ENCODE assay signal across 20 mouse cellular contexts in the genomic region with DNA sequence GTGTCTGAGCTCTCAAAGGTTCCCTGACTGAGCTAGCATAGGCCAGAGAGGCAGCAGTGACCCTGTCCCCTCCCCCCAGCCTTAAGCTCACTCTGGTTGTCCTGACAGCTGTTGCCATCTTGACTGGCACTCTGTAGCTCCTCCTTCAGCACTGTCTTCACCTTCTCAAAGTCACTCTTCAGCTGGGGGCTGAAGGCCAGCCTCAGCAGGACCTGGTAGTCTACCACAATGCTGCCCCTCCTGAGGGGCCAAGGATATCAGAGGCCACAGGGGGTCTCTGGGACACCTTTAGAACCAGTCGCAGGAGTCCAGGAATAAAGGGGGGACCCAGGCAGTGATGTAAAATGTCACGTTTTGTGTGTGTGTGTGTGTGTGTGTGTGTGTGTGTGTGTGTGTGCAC. TPM values are rescaled to one million over a fixed set of nuclear protein-coding genes. Genes with fewer than 3 reads are reported as not detected.
DNase-seq lines count a peak whose midpoint lies in the region; ATAC-seq and TF ChIP-seq lines count a peak whose summit lies in the region.
"Had no signal": no experiment of that assay in that cellular context is flagged by ENCODE, and none has a peak within 500 bp of the region (broad histone marks: within the 10 kb centered on the region; RNA-seq: fewer than 3 reads in every experiment).

A gene (minus strand): TSS at position 101 of the 400 bp plus-strand sequence.

- TF ChIP-seq EP300 in heart, adult 2 months (IDR thresholded peaks at IDR 0.05; ENCODE audit: insufficient read depth, low read depth, low read length), result no peak

- no peak for ATAC-seq in midbrain, postnatal 0 days (ENCODE audit: low FRiP score)
- ATAC-seq in intestine, postnatal 0 days, result no peak
- ATAC-seq: forebrain, embryonic 13.5 days had no signal

- H3K4me1 ChIP-seq in midbrain, embryonic 10.5 days, result peaks cover 8% of the 10 kb centered on the region; the same call in 1 of the 2 replicates
- no peaks in the 10 kb centered on the region for H3K4me1 ChIP-seq in midbrain, postnatal 0 days (ENCODE audit: insufficient read depth, low read length)
- no peaks in the 10 kb centered on the region for H3K4me1 ChIP-seq in cortical plate, adult 2 months (ENCODE audit: control insufficient read depth, insufficient read depth, low read length)
- H3K4me1 ChIP-seq in intestine, postnatal 0 days (replicated peaks; ENCODE audit: control insufficient read depth, insufficient read depth, low read length), result peaks cover 8% of the 10 kb centered on the region; the same call in 1 of the 2 replicates
- no peaks in the 10 kb centered on the region for H3K4me1 ChIP-seq in heart, adult 2 months (ENCODE audit: control insufficient read depth, insufficient read depth, low read length)
- H3K4me1 ChIP-seq: embryonic facial prominence, embryonic 10.5 days; forebrain, embryonic 13.5 days; heart, embryonic 15.5 days; hindbrain, embryonic 13.5 days had no signal

- no peak within 1 kb of the TSS for H3K9ac ChIP-seq in midbrain, postnatal 0 days (replicated peaks; ENCODE audit: low read length, poor library complexity, severe bottlenecking)
- H3K9ac ChIP-seq in intestine, postnatal 0 days (ENCODE audit: low read depth, low read length), result no peak within 1 kb of the TSS
- no peak within 1 kb of the TSS for H3K9ac ChIP-seq in heart, adult 2 months (ENCODE audit: low read depth, low read length)
- H3K9ac ChIP-seq: forebrain, embryonic 13.5 days; heart, embryonic 15.5 days; hindbrain, embryonic 13.5 days had no signal

- H3K27ac ChIP-seq in midbrain, embryonic 10.5 days (replicated peaks), result 0 out of 2 replicates have a peak within 1 kb of the TSS, but pooled peaks have one; percentile 28
- no peak within 1 kb of the TSS for H3K27ac ChIP-seq in midbrain, postnatal 0 days (ENCODE audit: low read depth, low read length)
- H3K27ac ChIP-seq in cortical plate, adult 2 months (ENCODE audit: insufficient read depth, low read length), result no peak within 1 kb of the TSS
- no peak within 1 kb of the TSS for H3K27ac ChIP-seq in intestine, postnatal 0 days (ENCODE audit: low read depth, low read length)
- no peak within 1 kb of the TSS for H3K27ac ChIP-seq in heart, adult 2 months
- H3K27ac ChIP-seq: embryonic facial prominence, embryonic 10.5 days; forebrain, embryonic 13.5 days; heart, embryonic 15.5 days; hindbrain, embryonic 13.5 days had no signal

- H3K4me2 ChIP-seq in midbrain, postnatal 0 days (ENCODE audit: low read depth, low read length, poor library complexity, severe bottlenecking), result no peak within 1 kb of the TSS
- H3K4me2 ChIP-seq in intestine, postnatal 0 days (replicated peaks; ENCODE audit: low read depth), result peak within 1 kb of the TSS; percentile 56
- H3K4me2 ChIP-seq: forebrain, embryonic 13.5 days; heart, embryonic 11.5 days; heart, embryonic 15.5 days; hindbrain, embryonic 13.5 days had no signal

- H3K27me3 ChIP-seq in midbrain, embryonic 10.5 days (ENCODE audit: low read depth, poor library complexity, severe bottlenecking), result no peaks in the 10 kb centered on the region
- H3K27me3 ChIP-seq in midbrain, postnatal 0 days (ENCODE audit: insufficient read depth, low read length), result no peaks in the 10 kb centered on the region
- H3K27me3 ChIP-seq in intestine, postnatal 0 days (replicated peaks; ENCODE audit: control insufficient read depth, insufficient read depth, low read length), result no peaks in the 10 kb centered on the region
- H3K27me3 ChIP-seq in heart, adult 2 months (ENCODE audit: control insufficient read depth, insufficient read depth, low read length), result no peaks in the 10 kb centered on the region

- no peak for TF ChIP-seq CTCF in midbrain, postnatal 0 days (IDR thresholded peaks at IDR 0.05)
- TF ChIP-seq CTCF in cortical plate, adult 2 months (IDR thresholded peaks at IDR 0.05; ENCODE audit: extremely low read depth, insufficient read depth, low read length), result no peak
- no peak for TF ChIP-seq CTCF in intestine, postnatal 0 days (IDR thresholded peaks at IDR 0.05; ENCODE audit: low read depth)
- no peak for TF ChIP-seq CTCF in heart, adult 2 months (IDR thresholded peaks at IDR 0.05)

- DNase-seq in midbrain, embryonic 10.5 days (ENCODE audit: low spot score), result no peak
- no peak for DNase-seq in midbrain, postnatal 0 days (ENCODE audit: low spot score)
- no peak for DNase-seq in heart, adult 2 months
- DNase-seq in layer of hippocampus, adult 18-20 months (ENCODE audit: low spot score in 2 of 2), result no peak
- DNase-seq: adrenal gland, postnatal 10 days; cerebellum, adult 11 months; cerebellum, adult 9-10 months; cerebellum, postnatal 36 days; gastrocnemius, postnatal 10 days; heart, adult 18-20 months; heart, postnatal 14 days had no signal

- no peaks in the 10 kb centered on the region for H3K79me2 ChIP-seq in heart, adult 2 months (replicated peaks; ENCODE audit: control insufficient read depth, insufficient read depth, low read length)

- WGBS in midbrain, embryonic 10.5 days, result 71% methylated on average over 2 of the region's 2 CpGs
- WGBS in midbrain, postnatal 0 days, result 65% methylated on average over 2 of the region's 2 CpGs
- WGBS in intestine, postnatal 0 days, result 89% methylated on average over 2 of the region's 2 CpGs
- 70% methylated on average over 2 of the region's 2 CpGs for WGBS in heart, adult 2 months

- H3K9me3 ChIP-seq in midbrain, embryonic 10.5 days (replicated peaks), result no peaks in the 10 kb centered on the region
- no peaks in the 10 kb centered on the region for H3K9me3 ChIP-seq in midbrain, postnatal 0 days (ENCODE audit: low read length)
- no peaks in the 10 kb centered on the region for H3K9me3 ChIP-seq in intestine, postnatal 0 days (ENCODE audit: control insufficient read depth)
- H3K9me3 ChIP-seq: embryonic facial prominence, embryonic 10.5 days; forebrain, embryonic 13.5 days; G1E; heart, embryonic 15.5 days; hindbrain, embryonic 13.5 days had no signal

- no peak within 1 kb of the TSS for H3K4me3 ChIP-seq in midbrain, embryonic 10.5 days
- H3K4me3 ChIP-seq in midbrain, postnatal 0 days (ENCODE audit: low read depth, low read length), result no peak within 1 kb of the TSS
- no peak within 1 kb of the TSS for H3K4me3 ChIP-seq in cortical plate, adult 2 months (ENCODE audit: insufficient read depth, low read length)
- no peak within 1 kb of the TSS for H3K4me3 ChIP-seq in intestine, postnatal 0 days (ENCODE audit: low read depth, low read length)
- H3K4me3 ChIP-seq in heart, adult 2 months, result no peak within 1 kb of the TSS
- H3K4me3 ChIP-seq: embryonic facial prominence, embryonic 10.5 days; forebrain, embryonic 13.5 days; heart, embryonic 15.5 days; hindbrain, embryonic 13.5 days had no signal

- H3K36me3 ChIP-seq in midbrain, embryonic 10.5 days, result no peaks in the 10 kb centered on the region
- H3K36me3 ChIP-seq in midbrain, postnatal 0 days (ENCODE audit: insufficient read depth, low read length), result no peaks in the 10 kb centered on the region
- no peaks in the 10 kb centered on the region for H3K36me3 ChIP-seq in intestine, postnatal 0 days (ENCODE audit: control insufficient read depth, insufficient read depth)
- H3K36me3 ChIP-seq in heart, adult 2 months (ENCODE audit: control insufficient read depth, insufficient read depth, low read length), result no peaks in the 10 kb centered on the region
- H3K36me3 ChIP-seq: embryonic facial prominence, embryonic 10.5 days; G1E; heart, embryonic 15.5 days; hindbrain, embryonic 13.5 days had no signal

- intact Hi-C loops in heart, adult 2 months (cut with DNase I), result no loop called here

- no peak for TF ChIP-seq POLR2A in cortical plate, adult 2 months (IDR thresholded peaks at IDR 0.05; ENCODE audit: extremely low read depth, insufficient read depth, low read length)
- no peak for TF ChIP-seq POLR2A in heart, adult 2 months (IDR thresholded peaks at IDR 0.05; ENCODE audit: insufficient read depth, low read depth, low read length)

RNA-seq across cellular contexts. Expression of the gene that starts here (rescaled TPM):
- 0.14 TPM in 1 of 2 replicates, not detected in the other for polyA plus RNA-seq in midbrain, embryonic 10.5 days (2016; fragmentation: Nextera tagmentation; extraction: Ambion mirVana)
- total RNA-seq in midbrain, postnatal 0 days (2014; rRNA removed), result 0.90 TPM in 1 of 2 replicates, not detected in the other
- 0.45 and 0.68 TPM in 2 replicates for polyA plus RNA-seq in midbrain, postnatal 0 days (2015; fragmentation: Nextera tagmentation; extraction: Ambion mirVana)
- 26.9 and 28.3 TPM in 2 replicates for polyA plus RNA-seq in cortical plate, adult 2 months (2012; rRNA removed)
- 17.1 and 18.0 TPM in 2 replicates for polyA plus RNA-seq in intestine, postnatal 0 days (2015; fragmentation: Nextera tagmentation; extraction: Ambion mirVana)
- under 1 TPM; 0.16 to 0.37 TPM for total RNA-seq in heart, adult 2 months (2021)
- polyA plus RNA-seq in heart, adult 2 months (2012; rRNA removed), result 0.53 and 0.90 TPM in 2 replicates
- total RNA-seq in layer of hippocampus, adult 18-20 months (2021), result 1 to 10 TPM; 3.8 to 4.0 TPM
- total RNA-seq: hematopoietic stem cell, adult 5-6 weeks had no signal
- polyA plus RNA-seq: embryonic facial prominence, embryonic 10.5 days; forebrain, embryonic 13.5 days; G1E had no signal
